Mouse (Mus musculus): Measurements from ENCODE around the gene Ctsa. TPM values are rescaled to one million over a fixed set of nuclear protein-coding genes. Genes with fewer than 3 reads are reported as not detected.

The Ctsa gene
- total RNA-seq, 2 experiments from 2014 or later = 103 TPM

DNA sequence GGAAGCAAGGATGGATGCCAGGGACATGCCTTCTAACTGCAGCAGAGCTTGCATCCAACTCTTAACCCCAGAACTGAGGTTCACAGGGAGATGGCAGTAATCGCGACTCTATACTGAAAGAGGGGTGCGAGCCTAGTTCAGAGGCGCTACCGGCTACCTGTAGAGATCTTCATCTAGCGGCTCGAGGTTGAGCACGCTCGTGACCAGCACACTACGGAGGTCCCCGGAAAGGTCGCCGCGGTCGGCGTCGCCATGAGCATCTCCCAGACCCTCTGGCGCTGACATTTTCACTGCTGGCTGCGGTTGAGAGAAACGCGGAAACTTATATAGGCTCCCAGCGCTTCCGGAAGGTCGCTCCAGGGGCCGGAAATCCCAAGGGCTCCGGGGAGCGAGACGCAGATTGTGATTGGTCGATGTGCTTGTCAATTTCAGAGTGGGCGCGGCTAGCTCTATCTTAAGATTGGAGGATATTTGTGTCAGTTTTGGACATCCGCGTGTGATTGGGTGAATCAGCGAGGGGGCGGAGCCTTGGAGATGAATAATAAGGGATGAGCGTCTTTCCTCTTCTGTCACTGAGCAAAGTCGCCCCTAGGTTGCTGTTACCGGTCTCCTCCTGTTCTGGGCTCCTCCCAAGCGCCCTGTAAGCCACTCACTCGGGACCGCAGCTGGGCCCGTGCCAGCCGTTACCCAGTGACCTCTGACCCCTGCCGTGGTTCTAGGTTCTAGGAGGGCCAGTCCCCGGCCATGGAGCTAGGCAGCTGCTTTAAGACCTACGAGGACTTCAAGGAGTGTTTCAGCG is 27.9 kb upstream of the Ctsa start, which contains the start of the genes Acot8 and Zswim3:
Gene Acot8 (minus strand): TSS at position 350 of the 799 bp plus-strand sequence.
Gene Zswim3 (plus strand): TSS at position 566 of the 799 bp plus-strand sequence.
- DNase-seq (ENCODE audit: low spot score in 2 of 2) = peak; percentile 97 to 100

DNA sequence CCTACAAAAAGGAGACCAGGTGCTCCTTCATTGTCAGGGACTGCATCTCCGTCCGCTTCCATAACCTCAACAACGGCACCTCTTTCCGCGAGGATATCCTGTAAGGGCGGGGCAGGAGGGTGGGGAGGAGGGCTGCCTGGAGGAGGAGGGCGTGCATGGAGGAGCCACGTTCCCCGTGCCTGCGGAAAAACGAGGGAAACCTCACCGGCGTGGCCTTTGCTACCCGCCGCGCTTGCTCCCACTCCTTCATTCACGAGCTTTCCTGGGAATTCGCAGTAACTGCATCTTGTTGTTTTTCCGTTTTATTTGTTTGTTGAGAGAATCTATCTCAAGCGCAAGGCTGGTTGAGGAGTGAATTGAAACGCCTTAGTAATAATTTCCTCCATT is 27.3 kb upstream of the Ctsa start:
- no peak for DNase-seq (ENCODE audit: low spot score in 2 of 2)

DNA sequence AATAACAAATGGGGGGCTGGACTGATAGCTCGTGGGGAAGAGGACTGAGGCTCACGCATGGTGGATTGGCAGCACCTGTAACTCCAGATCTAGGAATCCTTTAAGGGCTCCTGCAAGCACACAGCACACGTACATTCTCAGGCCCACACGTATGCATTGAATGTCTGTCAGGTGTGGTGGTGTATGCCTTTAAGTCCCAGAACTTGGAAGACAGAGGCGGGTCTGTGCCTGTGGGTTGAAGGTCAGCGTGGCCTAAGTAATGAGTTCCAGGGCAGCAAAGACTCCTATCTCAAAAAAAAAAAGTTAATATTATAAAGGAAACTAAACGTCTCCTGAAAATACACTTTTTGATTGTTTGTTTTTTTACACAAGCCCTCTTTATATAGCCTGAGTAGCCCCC is 26.1 kb upstream of the Ctsa start:
- DNase-seq (ENCODE audit: low spot score in 2 of 2) = no peak

DNA sequence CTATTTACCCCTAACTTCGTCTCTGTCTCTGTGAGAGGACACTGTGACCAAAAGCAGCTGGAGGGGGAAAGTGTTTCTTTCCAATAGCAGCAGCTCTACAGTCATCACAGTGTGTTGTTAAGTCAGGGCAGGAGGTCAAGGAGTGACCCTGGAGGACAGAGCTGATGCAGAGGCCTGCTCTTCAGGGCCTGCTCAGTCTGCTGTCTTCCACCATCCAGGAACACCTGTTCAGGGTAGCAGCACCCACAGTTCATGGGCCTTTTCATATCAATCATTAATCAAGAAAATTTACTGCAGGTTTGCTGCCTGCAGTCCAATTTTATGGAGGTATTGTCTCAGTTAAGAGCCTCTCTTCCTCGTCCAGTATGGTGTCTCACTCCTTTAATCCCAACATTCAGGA is 19.1 kb upstream of the Ctsa start:
- DNase-seq (ENCODE audit: low spot score in 2 of 2) = no peak

DNA sequence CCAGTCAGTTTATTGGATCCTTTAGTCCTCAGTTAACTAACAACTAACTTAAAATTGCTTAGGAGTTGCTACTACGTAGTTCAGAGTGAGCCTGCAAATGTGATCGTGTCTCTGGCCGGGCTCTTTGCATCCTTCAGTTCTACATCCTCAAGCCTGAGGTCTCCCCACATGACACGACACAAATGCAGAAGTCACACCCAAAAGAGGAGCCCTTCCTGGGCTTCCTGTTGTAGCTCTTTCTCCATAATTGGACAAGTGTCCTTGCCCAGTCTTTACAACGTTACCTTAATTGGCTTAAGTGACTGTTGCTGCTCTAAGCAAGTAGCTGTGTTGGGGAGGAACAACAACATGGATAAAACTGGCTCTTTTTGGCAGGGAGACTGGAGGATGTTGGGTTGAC is 17.3 kb upstream of the Ctsa start:
- DNase-seq (ENCODE audit: low spot score in 2 of 2) = no peak

DNA sequence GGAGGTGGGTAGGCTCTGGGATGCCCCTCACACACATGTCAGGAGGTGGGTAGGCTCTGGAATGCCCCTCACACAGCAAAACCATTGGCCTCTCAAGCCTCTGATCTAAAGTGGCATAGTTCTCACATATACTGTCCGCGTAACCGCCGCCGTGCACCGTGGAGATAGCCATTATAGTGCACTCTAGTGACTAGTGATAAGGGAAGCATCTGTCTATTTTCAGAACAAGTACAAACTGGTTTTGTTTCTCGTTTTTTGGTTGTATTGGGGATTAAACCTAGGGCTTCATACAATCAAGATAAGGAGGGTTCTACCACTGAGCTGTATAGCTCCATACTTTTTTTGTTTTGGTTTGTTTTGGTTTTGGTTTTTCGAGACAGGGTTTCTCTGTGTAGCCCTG is 16.9 kb upstream of the Ctsa start:
- no peak for DNase-seq (ENCODE audit: low spot score in 2 of 2)

DNA sequence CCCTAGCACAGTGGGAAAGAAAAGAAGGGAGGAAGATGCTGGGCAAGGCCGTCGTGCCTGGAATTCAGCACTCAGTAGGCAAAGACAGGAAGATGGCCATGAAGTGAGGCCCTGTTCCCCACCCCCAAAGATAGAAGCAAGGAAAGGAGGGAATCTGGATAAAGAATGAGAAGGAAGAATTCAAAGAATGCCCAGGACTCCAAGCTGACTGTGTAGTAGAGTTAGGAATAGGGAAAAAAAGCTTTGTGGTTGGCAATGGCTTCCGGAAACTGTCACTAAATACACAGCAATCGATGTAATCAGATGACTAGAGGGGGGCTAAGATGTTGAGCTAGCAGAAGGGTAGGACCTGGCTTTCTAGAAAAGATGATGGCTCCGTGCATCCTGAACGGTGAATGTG is 15.5 kb upstream of the Ctsa start:
- DNase-seq (ENCODE audit: low spot score in 2 of 2) = no peak

DNA sequence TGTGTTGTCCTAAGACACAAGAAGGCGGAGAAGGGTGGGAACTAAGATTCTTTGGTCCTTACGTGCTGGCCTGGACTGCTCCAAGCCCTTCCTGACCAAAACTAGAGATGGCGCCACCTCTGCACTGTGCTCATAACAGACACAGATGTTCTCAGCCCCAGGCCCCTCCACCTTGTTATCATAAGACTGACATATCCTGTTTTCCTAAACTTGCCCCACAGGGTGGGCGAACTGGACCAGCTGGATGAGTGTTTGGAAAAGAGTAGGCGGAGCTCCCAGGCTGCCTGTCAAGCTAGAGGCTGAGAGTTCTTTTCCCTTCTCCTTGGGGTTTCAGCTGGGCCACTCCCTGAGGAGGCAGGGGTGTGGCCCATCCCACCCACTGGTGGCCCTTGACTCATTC is 15.0 kb upstream of the Ctsa start:
- no peak for DNase-seq (ENCODE audit: low spot score in 2 of 2)

DNA sequence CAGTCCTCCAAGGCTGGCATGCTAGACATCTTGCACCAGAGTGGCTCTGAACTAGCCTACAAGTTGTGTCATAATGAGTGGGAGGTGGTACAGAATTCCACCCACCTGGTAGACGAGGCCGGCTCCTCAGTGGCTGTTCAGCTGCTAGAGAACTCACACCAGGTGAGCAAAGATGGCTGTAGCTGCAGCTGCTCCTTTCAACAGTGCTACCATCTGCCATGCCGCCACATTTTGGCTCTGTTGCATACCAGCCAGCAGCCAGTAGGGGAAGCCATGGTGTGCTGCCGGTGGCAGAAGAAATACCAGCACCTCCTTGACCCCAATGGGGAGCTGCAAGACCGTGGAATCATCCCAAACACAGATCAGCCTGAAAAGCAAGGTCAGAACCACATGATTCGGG is 11.6 kb upstream of the Ctsa start:
- no peak for DNase-seq (ENCODE audit: low spot score in 2 of 2)

DNA sequence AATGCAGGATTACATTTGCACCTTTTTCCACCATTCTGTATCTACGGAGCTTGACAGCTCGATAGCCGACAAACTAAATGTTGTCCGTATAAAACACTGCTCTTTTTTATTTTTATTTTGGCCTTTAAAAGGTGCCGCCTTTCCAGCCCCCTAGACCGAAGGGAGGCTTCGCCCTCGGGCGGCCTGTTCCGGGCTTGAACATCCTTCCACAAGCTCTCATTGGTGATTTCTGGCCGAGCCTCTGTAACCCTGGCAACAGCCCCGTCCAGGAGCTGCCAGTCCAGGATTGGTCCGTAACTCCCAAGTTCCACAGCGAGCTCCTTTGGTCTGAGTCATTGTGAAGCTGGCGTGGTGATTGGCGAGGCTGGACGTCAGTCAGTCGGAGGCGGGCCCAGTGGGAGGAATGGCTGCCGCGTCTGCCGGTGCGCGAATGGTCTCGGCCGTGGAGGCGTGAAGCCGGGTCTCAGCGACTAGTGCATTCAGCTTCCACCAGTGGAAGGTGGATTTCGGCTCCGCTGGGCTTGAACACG is 10.0 kb upstream of the Ctsa start, which contains the start of gene Zswim1:
Gene Zswim1 (plus strand): TSS at position 51 of the 530 bp plus-strand sequence.
- peak; percentile 99 to 100 for DNase-seq (ENCODE audit: low spot score in 2 of 2)

DNA sequence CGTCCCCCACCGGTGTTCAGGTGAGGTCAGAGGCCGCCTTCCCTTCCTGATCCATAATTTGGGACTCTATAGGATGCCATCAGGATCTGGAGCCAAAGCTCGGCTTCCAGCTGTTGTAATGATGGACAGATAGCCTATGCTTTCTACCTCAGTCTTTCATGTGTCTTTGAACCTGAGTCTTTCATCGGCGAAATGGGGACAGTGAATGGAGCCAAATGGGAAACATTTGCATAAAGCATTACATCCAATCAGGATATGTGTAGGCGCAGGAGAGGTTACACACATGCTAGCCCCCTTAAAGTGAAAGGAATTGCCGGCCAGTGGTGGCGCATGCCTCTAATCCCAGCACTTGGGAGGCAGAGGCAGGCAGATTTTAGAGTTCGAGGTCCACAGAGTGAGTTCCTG is 9.5 kb upstream of the Ctsa start:
- DNase-seq (ENCODE audit: low spot score in 2 of 2) = no peak

DNA sequence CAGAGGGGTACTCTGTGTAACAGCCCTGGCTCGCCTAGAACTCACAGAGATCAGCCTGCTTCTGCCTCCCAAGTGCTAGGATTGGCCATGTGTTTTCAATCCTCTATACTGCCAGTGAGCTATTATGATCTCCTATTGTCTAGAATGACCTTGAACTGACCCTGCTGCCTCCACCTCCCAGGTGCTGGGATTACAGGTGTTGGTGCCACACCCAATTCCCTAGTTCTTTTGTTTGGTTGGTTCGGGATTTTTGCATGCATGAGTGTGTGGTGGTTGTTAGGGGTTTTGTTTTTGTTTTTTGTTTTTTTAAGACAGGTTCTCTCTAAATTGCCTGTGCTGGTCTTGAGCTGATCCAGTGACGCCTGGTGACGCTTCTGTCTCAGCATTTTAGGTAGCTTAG is 8.7 kb upstream of the Ctsa start:
- no peak for DNase-seq (ENCODE audit: low spot score in 2 of 2)

DNA sequence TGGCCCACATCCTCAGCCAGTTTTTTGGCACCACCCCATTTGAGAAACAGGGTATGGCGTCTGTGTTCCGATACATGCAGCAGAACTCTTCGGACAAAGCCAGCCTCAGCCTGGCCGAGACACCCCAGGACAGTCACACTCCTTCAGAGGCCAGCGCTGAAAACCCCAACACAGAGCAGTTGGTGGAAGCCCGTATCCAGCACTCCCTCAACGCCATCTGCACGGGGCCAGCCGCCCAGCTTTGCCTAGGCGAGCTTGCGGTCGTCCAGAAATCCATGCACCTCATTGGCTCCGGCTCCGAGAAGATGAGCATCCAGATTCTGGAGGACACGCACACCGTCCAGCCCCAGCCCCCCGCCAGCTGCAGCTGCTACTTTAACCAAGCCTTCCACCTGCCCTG is 7.2 kb upstream of the Ctsa start:
- no peak for DNase-seq (ENCODE audit: low spot score in 2 of 2)

DNA sequence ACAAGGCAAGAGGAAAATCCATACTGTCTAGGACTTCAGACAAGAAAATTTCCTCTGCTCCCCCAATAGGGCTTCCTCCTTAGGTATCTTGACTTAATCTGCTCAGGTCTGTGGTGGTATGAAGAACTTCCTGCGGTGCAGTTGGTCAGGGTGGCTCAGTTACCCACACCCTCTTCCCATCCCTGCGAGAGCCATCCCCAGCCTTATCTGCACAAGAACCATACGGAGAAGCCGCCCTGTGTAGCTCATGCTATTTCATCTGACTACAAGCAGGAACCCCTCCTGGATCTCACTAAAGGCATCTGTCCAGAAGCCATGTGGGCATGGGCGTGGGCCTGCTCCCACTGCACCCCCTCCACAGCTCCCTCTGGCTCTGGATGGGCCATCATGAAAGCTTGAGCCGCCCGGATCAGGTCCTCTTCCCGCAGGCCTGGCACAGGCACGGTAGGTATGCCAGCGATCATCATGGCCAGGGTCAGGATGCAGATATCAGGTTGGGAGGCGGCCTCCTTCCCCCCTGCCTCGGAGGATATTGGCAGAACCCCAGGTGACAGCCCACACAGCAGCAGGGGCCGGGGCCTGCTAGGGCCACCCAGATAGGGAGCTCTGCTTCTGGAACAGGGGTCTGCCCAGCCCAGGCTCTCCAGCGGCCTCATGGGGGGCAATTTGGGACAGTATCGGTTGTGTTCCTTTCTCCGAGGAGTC is 5.4 kb upstream of the Ctsa start:
- DNase-seq (ENCODE audit: low spot score in 2 of 2) = no peak

DNA sequence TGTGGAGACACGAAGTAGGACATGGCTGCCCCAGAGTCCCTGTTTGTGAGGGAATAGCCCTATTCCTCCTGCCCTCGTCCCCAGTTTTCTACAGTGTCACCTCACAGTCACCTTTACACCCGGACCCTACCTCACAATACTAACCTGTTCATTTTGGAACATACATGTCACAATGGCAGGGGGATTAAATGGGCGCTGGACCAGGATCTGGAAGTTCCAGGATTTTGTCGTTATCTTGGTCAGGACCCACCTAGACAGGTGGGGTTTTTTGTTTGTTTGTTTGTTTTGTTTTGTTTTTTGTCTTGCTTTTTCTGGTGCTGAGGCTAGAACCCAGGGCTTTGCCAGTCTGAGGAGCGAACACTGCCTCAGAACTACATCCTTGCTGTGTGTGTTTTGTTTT is 4.2 kb upstream of the Ctsa start, which contains the start of gene Spata25:
Gene Spata25 (minus strand): TSS at position 101 of the 400 bp plus-strand sequence.
- no peak for DNase-seq (ENCODE audit: low spot score in 2 of 2)

DNA sequence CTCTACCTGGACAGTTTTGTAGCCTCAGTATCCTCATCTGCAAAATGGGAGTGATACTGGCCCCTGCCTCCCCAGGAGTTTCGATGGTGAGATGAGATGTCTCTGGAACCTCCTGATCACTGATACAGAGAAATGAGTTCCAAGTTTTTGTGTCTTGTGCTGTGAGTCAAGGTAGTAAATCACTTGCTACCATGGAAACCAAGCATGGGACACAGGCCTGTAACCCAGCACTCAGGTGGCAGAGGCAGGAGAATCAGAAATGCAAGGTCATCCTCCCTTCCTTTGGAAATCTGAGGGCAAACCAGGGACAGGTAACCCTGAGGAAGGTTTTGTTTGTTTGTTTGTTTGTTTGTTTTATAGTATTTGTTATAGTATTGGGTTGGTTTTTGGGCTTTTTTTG is 3.6 kb upstream of the Ctsa start:
- DNase-seq (ENCODE audit: low spot score in 2 of 2) = no peak

DNA sequence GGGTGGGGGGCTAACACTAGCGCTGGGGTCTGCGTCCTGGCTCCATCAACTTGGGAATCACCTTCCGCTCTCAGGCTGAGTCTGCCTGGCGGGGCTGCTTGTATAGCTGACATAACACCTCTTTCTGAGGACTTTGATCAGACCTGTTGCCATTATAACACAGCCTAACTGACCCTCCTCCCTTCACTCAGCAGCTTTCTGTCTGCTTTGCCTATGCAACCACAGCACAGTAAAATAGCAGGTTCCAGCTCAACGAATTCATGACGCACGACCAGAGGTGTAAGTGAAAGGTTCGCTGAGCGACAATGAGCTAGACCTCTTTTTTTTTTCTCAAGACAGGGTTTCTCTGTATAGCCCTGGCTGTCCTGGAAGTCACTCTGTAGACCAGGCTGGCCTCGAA is 1.6 kb upstream of the Ctsa start:
- no peak for DNase-seq (ENCODE audit: low spot score in 2 of 2)

DNA sequence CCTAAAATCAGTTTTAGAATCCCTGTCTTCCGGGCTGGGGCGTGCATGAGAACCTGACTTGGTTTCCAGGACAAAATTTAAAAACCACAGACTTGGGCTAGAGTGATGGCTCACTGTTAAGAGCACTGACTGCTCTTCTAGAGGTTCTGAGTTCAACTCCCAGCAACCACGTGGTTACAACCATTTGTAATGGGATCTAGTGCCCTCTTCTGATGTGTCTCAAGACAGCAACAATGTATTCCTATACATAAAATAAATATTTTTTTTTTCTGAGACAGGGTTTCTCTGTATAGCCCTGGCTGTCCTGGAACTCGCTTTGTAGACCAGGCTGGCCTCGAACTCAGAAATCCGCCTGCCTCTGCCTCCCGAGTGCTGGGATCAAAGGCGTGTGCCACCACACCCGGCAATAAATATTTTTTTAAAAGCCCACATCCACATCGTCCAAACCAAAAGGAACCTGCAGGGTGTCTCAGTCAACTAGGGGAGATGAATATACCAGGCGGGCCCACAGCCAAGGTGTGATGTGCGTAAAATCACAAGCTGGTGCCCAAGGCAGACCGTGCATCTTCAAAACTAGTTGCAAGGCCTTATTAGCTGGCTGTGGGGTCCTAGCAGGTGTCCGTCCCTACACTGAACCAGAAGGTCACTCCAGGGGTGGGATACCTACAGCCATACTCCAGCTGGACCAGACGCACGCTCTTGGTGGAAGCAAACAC is 483 bp upstream of the Ctsa start:
- DNase-seq (ENCODE audit: low spot score in 2 of 2) = no peak

DNA sequence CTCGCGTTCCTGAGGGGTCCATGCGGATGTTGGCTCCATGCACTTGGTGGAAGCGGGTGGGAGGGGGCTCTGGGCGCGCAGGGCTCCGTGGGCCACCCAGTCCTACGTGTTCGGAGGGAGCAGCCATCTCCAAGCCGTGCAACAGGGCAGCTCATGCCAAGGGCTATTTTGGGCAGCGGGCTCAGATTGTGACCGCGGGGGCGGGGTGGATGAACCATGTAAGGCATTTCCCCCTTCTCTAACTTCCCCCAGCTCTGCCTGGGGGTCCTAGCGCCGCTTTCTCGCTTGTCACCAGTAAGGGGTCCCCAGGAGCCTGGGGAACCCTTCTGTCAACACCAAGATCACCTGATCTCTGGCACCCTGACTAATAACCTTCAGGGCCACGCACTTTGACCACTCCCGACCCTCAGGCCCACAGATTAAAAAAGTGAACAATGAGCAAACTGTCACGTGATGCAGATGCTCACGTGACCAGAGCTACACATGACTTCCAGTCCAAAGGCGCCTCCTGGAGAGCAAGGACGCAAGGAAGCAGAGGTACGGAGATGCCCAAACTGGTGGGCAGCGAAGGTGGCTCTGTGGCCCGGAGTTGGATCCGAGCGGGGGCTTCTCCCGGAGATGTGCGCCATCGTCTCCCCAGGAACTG is 764 bp downstream of the Ctsa start, which contains the start of gene Neurl2:
Gene Neurl2 (minus strand): TSS at position 143 of the 646 bp plus-strand sequence.
- DNase-seq (ENCODE audit: low spot score in 2 of 2) = peak; percentile 84 to 97

DNA sequence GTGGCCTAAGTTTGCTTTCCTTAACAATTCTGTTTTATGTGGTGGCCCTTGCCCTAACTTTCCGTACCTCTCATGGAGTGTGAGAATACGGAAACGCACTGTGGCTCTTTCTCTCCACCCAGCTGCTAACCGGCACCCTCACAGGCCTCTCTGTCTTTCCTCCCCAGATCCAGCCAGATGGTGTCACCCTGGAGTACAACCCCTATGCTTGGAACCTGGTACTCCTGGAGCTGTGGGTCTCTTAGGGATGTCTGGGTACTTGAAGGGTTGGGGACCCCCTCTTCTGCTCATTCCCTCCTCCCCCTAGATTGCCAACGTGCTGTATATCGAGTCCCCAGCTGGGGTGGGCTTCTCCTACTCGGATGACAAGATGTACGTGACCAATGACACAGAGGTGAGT is 1.9 kb downstream of the Ctsa start:
- no peak for DNase-seq (ENCODE audit: low spot score in 2 of 2)

DNA sequence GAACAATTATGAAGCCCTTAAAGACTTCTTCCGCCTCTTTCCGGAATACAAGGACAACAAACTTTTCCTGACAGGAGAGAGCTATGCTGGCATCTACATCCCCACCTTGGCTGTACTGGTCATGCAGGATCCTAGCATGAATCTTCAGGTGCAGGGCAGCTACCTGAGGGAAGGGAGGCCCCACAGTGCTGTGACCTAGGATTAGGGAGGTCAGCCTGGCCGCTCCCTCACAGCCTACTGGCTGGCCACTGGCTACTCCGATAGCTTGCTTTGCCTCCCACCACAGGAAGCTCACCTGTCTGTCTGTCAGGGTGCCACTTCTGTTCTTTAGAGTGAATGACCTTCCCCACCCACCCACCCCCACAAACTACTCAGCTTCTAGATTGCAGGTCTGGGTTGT is 2.5 kb downstream of the Ctsa start:
- DNase-seq (ENCODE audit: low spot score in 2 of 2) = no peak
